Mouse (Mus musculus) fibroblast of lung, adult 2 months (primary cell): ENCODE results near the gene Slc13a3.

Source experiments
- DNase-seq: peaks from one replicate; pipeline ENCODE4 v3.0.0-alpha.2; 2011; ENCODE audit warnings: low read depth

Gene Slc13a3

GRCm38 (mm10) chr2:165413884-165414283 is 59.1 kb downstream of the Slc13a3 start:
- DNase-seq = no peak

- DNase-seq = peak; percentile 77
Observed at GRCm38 (mm10) chr2:165407700-165408301, 65.2 kb downstream of the Slc13a3 start.

GRCm38 (mm10) chr2:165405351-165405750 is 67.7 kb downstream of the Slc13a3 start:
- DNase-seq = no peak

GRCm38 (mm10) chr2:165404951-165405350 is 68.1 kb downstream of the Slc13a3 start:
- DNase-seq = no peak

- DNase-seq = no peak
Observed at GRCm38 (mm10) chr2:165398164-165398785, 74.8 kb downstream of the Slc13a3 start.

GRCm38 (mm10) chr2:165397502-165398163 is 75.4 kb downstream of the Slc13a3 start:
- DNase-seq = peak; percentile 83

- no peak for DNase-seq
Observed at GRCm38 (mm10) chr2:165396831-165397501, 76.1 kb downstream of the Slc13a3 start.

GRCm38 (mm10) chr2:165392156-165392555 is 80.9 kb downstream of the Slc13a3 start:
- DNase-seq = no peak

- no peak for DNase-seq
Observed at GRCm38 (mm10) chr2:165391561-165391960, 81.5 kb downstream of the Slc13a3 start.

GRCm38 (mm10) chr2:165389299-165389952 is 83.6 kb downstream of the Slc13a3 start:
- DNase-seq = no peak

- peak; percentile 81 for DNase-seq
Observed at GRCm38 (mm10) chr2:165387844-165388495, 85.1 kb downstream of the Slc13a3 start, which contains the start of gene Zfp334. Zfp334 (minus strand) TSS chr2:165388259.

- no peak for DNase-seq
Observed at GRCm38 (mm10) chr2:165387370-165387769, 85.7 kb downstream of the Slc13a3 start.

- no peak for DNase-seq
Observed at GRCm38 (mm10) chr2:165380050-165380449, 93.0 kb downstream of the Slc13a3 start.

- no peak for DNase-seq
Observed at GRCm38 (mm10) chr2:165376001-165376400, 97.0 kb downstream of the Slc13a3 start.

GRCm38 (mm10) chr2:165375478-165375877 is 97.6 kb downstream of the Slc13a3 start:
- no peak for DNase-seq

GRCm38 (mm10) chr2:165371066-165371465 is 102.0 kb downstream of the Slc13a3 start:
- no peak for DNase-seq

GRCm38 (mm10) chr2:165370348-165370747 is 102.7 kb downstream of the Slc13a3 start:
- no peak for DNase-seq

- DNase-seq = no peak
Observed at GRCm38 (mm10) chr2:165368496-165368895, 104.5 kb downstream of the Slc13a3 start, which contains the start of gene Zfp663. Zfp663 (minus strand) TSS chr2:165368729.

GRCm38 (mm10) chr2:165367868-165368439 is 105.1 kb downstream of the Slc13a3 start:
- DNase-seq = no peak

GRCm38 (mm10) chr2:165367047-165367520 is 105.9 kb downstream of the Slc13a3 start:
- no peak for DNase-seq
